Mouse (Mus musculus) heart, adult 8-10 months (tissue): Measurements from ENCODE around the gene Krtap17-1. TPM values are rescaled to one million over a fixed set of nuclear protein-coding genes. Genes with fewer than 3 reads are reported as not detected.

Experiments used
- DNase-seq: peaks from one replicate; pipeline ENCODE4 v3.0.0; 2022; ENCODE audit warnings: low spot score
- total RNA-seq, 4 experiments: library from RNA; stranded (reverse); gene quantifications; 2 replicates each; pipeline ENCODE4 v1.2.4; 2022

Gene Krtap17-1
- not detected for total RNA-seq

DNA sequence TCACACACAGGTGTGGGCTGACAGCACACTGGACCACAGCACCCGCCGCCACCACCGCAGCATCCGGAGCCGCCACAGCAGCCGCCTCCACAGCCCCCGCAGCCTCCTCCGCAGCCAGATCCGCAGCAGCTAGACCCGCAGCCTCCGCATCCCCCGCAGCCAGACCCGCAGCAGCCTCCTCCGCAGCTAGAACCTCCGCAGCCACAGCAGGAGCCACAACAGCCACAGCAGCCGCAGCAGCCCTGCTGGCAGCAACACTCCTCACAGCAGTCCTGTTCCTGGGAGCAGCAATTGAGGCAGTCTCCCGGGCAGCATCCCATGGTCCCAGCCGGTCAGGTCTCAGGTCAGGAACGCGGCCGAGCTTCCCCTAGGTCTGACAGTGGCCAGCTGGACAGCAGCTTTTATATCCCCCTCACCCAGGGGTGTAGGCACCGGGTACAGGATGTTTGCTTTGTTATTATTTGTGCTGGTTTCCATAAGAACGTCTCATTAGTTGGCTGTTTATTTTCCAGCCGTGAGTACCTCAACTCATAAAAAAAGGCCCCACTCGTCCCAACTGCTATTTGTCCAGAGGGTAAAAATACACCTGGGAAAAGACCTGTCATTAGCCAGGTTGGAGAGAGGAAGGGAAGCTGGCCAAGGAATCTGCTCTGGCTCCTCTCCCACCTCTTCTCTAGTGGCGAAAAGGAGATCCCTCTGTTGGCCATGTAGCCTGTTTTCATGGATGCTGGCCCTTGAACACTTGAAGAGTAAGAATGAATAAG lies at the start of gene Krtap17-1:
Krtap17-1 (minus strand) TSS at position 375 of the 764 bp plus-strand sequence.
- DNase-seq = no peak

DNA sequence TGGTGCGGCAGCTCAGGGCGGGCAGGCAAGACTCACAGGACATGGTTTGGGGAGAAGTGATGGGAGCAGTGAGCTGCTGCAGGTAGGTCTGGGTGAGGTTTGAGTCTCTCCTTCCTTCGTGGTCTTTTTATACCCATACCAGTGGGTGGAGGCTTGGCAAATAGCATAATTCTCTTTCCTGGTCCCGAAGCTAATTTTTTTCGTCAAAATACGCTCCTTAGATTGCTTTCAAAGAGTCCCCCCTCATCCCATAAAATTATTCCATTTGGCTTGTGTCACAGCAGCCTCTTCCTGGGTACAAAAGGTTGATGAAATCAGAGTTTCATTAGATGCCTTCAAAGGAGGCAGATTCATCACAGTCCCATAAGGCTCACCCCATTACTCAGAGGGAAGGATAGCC lies 47.7 kb upstream of the Krtap17-1 start, which contains the start of gene Krt34:
Krt34 (minus strand) TSS at position 101 of the 400 bp plus-strand sequence.
- no peak for DNase-seq

DNA sequence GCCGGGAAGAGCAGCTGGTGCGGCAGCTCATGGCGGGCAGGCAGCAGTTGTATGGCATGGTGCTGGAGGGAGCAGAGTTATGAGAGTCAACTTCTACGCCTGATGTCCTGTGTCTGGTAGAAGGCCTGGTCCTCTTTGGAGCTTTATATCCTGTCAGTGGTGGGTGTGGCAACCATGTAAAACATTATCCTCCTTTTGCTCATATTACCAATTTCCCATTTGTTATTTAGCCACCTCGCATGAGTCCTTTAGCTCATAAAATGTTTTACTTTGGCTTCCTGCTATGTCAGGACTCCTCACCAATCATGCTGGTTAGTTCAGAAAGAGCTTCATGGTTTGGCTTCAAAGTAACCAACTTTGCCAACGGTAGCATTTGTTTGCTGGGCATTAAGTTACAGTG lies 36.0 kb upstream of the Krtap17-1 start, which contains the start of gene Krt33b:
Krt33b (minus strand) TSS at position 101 of the 400 bp plus-strand sequence.
- DNase-seq = no peak

DNA sequence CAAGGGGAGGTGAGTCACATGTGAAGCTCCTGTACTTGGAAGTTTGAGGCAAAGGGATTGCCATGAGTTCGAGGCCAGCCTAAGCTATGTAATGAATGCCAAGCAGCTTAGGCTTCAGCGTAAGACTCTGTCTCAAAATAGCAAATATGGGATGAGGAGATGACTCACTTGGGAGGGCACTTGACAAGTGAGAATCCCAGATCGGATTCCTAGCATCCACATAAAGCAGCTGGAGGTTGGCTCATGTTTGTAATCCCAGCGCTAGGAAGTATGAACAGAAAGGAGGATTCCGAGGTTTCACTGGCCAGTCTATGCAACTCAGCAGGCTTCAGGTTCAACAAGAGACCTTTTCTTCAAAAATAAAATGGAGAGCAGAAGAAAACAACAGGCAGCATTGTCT lies 27.6 kb upstream of the Krtap17-1 start:
- no peak for DNase-seq

DNA sequence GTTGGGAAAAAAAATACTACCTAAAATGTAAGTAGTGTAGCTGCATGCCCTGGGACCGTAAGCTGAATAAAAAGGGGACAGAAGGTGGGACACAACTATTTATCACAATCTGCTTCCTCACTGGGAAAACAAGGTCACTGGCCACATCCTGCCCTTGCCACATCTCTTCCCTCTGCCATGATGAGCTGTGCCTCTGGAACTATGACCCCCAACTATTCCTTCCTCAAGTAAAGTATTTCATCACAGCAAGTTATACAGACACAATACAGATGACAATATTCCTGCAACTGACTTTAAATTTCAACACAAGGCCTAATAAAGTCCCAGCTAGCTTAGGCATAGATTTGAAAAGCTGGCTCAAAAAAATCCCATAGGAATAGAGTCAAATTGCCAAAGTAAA lies 25.7 kb upstream of the Krtap17-1 start:
- no peak for DNase-seq

DNA sequence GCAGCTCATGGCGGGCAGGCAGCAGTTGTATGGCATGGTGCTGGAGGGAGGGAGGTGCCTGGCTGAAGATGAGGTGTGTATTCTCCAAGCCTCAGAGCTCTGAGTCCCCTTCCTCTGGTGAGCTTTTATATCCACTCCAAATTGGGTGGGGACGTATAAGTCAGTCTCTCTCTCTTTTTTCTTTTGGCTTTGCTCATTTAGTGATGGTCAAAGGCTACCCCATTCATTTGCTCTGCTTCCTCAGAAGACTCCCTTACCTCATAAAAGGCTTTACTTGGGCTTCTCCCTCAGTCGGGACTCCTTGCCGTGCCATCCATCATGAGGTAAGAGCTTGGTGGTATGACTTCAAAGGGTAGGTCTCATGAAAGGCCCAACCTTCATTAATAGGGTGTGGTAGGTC lies 22.3 kb upstream of the Krtap17-1 start, which contains the start of gene Krt33a:
Krt33a (minus strand) TSS at position 101 of the 400 bp plus-strand sequence.
- no peak for DNase-seq

DNA sequence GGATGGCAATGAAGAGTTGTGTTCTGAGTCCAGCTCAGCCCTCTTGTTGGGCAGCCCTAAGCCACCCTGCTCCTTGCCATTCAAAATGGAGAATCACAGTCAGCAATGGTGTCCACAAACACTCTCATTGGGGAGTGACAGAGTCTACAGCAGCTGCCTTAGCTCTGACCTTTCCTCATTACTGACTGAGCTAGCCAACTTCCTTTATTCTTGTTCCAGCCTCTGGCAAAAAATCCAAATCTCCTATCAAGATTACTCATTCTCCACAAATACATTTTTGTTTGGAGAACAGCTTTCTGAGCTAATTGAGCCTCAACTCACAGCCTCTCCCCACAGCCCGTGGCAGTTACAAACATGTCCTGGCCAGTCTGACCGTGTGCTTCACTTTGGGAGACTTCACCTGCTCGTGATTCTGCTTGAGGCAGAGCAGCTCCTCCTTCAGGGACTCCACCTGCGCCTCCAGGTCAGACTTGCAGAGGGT lies 19.9 kb upstream of the Krtap17-1 start:
- no peak for DNase-seq

DNA sequence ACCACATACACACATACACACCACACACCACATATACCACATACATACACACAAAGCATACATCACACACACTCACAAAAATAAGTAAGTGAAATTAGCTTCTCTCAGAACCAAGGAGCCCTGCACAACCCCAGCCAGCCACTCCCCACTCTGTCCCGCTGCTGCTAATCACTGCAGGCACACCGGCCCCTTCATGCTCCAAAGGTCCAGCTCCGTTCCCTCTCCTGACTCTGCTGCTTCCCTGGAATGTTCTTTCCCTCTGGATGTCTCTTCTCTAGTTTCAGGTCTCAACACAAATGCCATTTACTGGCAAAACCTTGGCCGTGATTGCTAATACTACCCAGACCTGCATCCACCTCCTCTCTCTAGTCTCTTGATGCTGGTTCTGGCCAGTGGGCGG lies 16.9 kb upstream of the Krtap17-1 start:
- DNase-seq = no peak

DNA sequence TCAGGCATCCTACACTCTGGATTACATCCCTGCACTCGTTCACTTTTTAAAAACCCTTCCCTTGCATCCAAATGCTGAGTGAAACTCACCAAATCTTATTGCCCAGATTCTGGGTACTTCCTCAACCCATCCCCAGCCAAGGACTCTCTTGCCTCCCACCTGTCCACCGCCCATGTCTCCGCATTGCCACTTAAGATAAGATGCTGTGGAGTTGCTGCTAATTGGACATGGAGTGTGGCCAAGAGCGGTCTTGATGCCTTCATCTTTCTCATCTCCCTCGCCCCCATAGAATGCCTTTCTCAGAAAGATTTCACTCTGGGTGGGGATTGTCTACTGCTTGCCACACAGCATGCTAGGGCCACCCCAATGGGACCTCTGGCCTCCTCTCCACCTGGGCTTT lies 14.5 kb upstream of the Krtap17-1 start:
- DNase-seq = no peak

DNA sequence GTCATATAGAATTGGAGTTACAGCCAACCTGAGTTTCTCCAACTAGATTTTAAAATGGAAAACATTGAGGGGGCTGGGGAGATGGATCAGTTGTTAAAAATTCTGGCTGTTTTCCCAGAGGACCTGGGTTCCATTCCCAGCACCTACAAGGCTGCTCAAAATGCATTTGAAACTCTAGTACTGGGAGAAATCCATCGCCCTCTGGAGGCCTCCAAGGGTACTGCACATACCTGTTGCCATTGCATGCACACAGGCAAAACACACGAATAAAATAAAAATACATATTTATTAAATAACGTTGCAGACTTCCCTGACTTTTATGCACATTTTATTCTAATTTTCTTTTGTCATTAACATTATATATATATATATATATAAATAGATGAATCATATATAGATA lies 12.8 kb upstream of the Krtap17-1 start:
- DNase-seq = no peak

DNA sequence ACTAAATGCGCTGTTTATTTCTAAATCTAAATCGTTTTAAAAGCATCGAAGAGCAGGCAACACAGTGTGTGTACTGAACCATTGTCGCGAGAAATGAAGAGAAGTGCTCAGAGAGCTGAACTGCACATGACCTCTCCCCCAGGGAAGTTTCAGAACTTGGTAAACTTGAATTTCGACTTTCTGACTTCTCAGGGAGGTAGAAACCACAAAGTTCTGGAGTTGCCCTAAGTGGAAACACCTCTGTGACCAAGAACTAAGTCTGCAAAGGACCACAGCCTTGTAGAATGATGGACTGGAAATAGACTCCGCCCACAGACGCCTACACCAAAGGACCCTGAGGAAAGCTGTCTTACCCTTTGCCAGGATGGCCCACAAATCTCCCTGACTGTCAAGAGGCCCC lies 12.1 kb upstream of the Krtap17-1 start:
- no peak for DNase-seq

DNA sequence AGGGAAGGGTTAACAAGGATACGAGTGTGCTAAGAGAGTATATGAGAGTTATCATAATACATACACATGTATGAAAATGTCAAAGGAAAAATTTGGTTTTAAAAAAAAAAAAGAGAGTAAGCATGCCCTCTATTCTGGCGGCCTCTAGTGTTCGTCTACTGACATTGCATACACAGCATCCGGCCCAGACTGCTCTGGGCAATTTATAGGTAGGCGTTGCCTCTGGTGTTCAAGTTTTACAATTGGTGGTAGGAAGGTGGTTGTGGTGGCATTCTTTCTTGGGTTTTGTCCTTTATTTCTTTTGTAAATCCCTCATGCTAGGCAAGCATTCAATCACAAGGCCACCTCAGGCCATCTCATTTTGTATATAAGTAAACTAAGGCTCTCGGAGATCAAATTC lies 11.1 kb upstream of the Krtap17-1 start:
- DNase-seq = no peak

DNA sequence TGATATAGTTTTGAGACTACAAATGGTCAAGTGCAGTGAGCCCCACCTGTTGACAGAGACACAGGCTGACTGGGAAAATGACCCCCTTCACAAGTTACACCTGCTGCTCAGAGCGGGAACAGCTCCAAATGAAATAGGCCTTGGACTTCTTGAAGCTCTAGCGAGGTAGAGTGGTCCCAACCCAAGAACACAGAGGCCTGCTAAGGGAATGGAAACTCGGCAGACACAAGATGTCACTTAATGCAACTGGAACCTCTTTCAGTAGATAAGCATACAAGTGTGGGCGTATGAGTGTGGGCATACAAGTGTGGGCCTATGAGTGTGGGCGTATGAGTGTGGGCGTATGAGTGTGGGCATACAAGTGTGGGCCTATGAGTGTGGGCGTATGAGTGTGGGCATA lies 5.3 kb upstream of the Krtap17-1 start:
- DNase-seq = no peak

DNA sequence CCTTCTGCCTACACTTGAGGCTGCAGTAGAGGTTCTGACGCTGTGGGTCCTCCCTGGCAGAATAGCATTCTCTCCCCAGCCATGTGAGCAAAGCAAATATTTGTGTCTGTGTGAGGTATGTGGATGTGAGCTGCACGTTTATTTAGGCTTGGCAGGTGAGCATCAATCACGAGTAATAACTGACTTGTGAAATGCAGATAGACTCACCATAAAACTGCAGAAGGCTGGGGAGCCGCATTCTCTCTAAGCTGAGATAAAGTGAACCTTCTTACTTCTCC lies 529 bp upstream of the Krtap17-1 start:
- DNase-seq = no peak

DNA sequence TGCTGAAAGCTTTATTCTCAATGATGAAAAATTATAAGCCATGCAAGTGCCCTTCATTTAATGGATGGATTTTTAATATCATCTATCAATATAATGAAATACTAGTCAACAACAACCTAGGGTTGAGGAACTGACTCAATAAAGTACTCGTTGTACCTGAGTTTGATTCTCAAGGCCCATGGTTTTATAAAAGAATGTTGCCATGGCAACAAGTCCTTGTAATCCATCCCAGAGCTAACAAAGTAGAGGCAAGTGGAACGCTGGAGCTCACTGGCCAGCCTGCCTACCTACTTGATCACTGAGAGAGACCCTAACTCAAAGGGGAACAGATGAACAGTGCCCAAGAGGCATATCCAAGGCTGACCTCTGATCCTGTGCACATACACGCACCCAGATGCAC lies 3.2 kb downstream of the Krtap17-1 start:
- no peak for DNase-seq

DNA sequence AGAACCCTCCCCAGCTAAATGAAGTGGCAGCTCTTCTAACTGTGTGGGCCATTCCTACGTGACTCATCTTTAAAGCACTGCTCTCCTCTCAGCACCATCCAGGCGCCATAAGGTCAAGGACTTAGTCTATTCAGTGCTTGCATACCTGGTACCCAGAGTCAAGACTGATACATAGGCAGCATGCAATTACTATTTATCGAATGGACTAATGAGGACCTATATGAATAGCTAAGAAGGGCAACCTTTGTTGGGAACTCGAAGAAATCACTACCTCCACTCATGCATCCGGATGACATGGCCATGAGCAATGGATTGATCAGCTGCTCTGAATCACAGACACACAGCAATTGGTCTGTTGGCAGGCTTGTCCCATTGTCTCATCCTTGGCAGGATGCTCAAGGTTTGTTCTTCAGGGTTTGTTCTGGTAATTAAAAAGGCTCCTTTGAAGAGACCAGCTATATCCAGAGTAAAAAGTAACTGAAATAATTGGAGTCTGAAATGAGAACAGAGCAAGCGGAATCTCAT lies 3.9 kb downstream of the Krtap17-1 start:
- DNase-seq = no peak

DNA sequence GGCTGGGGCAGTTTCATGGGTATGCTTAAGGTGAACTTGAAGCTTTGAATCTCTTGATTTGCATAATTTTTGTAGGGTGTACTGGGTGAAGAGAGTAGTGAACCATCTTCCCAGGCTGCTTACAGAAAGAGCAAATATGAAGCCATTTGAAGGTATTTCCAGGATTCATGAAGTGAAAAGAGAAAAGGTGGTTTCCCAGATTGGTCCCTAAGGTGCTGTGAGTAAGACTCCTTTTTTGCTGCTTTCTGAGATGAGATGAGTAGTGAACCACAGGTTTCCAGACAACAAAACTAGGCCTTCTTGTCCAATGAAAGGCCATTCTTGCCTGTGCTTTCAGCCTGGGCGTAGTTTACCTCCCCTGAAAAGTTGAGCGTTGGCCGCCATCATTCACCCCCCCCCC lies 5.3 kb downstream of the Krtap17-1 start:
- DNase-seq = no peak

DNA sequence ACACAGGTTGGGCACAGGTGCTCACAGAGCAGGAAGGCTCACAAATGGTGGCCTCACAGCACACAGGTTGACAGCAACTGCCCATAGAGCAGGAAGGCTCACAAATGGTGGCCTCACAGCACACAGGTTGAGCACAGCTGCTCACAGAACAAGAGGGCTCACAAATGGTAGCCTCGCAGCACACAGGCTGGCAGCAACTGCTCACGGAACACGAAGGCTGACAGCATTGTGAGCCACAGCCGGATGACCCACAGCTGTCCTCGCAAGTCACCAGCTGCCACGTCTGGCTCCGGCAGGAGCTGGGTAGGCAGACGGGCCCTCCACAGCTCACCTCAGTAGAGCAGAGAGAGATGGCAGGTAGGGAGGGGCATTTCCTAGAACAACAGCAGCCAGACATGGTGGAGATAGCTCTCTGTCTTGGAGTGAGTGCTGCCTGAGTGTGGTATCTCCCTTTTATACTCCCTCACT lies 7.6 kb downstream of the Krtap17-1 start, which contains the start of gene Krtap16-1:
Krtap16-1 (minus strand) TSS at position 418 of the 468 bp plus-strand sequence.
- no peak for DNase-seq

DNA sequence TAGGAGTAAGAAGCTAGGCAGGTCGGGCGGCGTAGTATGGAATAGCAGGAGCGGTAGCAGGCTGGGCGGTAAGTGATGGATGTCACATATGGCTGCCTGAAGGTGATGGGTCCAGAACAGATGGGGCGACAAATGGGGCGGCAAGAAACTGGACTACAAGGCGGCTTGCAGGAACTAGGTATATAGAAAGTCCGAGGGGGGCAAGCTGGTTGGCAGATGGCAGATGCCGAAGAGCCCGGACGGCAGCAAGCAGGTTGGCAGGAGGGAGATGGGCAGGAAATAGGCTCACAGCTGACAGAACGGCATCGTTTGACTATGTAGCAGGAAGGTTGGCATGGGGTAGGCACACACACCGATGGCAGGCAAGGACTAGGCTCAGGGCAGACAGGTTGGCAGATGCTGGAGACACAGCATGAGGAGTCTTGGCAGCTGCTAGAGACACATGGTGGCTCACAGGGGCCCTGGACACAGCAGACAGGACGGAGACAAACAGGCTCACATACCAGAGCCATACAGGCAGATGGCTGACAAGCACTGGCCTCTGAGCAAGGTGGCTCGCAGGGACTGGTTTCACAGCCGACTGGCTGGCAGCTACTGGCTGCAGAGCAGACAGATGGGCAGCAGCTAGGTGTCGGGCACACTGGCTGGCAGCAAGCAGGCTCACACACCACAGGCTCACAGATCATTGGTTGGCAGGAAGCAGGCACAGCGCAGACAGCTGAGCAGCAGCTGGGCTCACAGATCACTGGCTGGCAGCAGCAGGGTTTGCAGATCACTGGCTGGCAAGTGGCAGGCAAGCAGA lies 8.3 kb downstream of the Krtap17-1 start:
- no peak for DNase-seq

DNA sequence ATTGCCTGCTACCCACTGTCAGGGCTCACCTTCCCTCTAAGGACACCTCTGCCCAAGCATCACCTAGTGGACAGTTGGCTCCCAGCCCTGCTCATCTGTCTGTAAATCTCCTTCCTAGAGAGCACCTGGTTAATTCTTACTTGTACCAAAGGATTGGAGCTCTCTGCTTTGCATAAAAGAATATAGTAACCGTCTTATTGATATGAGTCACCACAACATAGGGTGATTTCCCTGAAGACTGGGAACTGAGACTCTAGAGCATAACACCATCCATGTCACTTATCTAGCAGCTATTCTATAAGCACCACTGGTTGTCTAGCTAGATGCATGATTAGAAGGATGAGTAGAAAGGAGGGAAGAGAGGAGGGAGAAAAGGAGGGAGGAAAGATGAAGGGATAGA lies 10.4 kb downstream of the Krtap17-1 start:
- no peak for DNase-seq

DNA sequence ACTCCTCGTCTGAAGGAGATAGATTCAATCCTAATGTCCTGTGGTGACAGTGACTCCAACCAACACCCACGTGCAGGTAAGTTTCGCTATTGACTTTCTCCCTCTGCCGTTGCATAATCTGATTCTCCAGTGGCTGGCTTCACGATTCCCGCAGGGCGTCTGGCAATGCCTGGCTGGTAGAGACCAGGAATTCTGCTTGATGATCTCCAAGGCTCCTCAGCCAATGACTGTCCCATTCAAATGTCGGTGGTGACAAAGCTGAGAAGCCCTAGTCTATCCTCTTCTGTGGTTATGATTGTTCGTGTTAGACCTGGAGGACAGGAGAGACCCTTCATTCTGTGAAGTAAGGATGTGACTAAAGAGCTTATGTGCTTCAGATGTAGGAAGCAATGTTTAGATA lies 11.1 kb downstream of the Krtap17-1 start:
- no peak for DNase-seq

DNA sequence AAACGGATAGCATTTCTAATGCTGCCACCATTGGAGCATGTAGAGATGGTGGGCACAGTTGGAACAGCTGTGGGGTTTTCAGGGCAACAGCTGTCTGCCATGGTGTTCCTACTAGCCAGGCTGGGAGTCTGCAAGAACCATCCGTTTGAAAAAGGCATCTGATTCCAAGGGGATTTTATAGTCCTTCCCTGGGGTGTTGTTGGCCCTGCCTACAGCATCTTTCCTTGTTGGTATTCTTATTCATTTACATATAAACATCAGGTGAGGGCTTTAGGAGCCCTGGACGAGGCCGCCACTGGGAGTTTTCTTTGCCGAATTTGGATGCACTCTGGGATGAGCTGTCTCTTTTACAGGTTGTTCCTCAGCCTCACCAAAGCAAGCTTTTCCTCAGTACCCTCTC lies 14.8 kb downstream of the Krtap17-1 start, which contains the start of gene Krtap29-1:
Krtap29-1 (minus strand) TSS at position 101 of the 400 bp plus-strand sequence.
- DNase-seq = no peak
